Mouse (Mus musculus): Measurements from ENCODE around the gene Ntm. TPM values are rescaled to one million over a fixed set of nuclear protein-coding genes. Genes with fewer than 3 reads are reported as not detected.

The Ntm gene
- total and polyA plus RNA-seq, 3 experiments = not detected

GRCm38 (mm10) chr9:29496002-29496401 is 466.9 kb downstream of the Ntm start:
- Histone ChIP-seq H3K9me3 (replicated peaks; ENCODE audit: insufficient read depth, low read length) (no peaks in the 10 kb centered on the region), H3K27ac (ENCODE audit: control insufficient read depth, low read depth, low read length) (no peak overlapping the region), H3K4me3 (ENCODE audit: control insufficient read depth in 1 of 2, insufficient read depth in 1 of 2, low read depth in 2 of 2, low read length in 2 of 2) (no peak overlapping the region), H3K27me3 (ENCODE audit: control insufficient read depth in 1 of 2, insufficient read depth in 2 of 2, low read length in 2 of 2) (no peaks in the 10 kb centered on the region), H3K36me3 (ENCODE audit: control insufficient read depth in 1 of 2, insufficient read depth in 2 of 2, low read length in 2 of 2) (no peaks in the 10 kb centered on the region), H3K9ac (ENCODE audit: control insufficient read depth, low read depth, low read length, poor library complexity, severe bottlenecking) (no peak overlapping the region), H3K79me2 (ENCODE audit: control insufficient read depth, insufficient read depth, low read length, poor library complexity) (no peaks in the 10 kb centered on the region), H3K4me1 (ENCODE audit: control insufficient read depth in 1 of 2, insufficient read depth in 2 of 2, low read length in 2 of 2) (no peaks in the 10 kb centered on the region)
- TF ChIP-seq GABPA (IDR thresholded peaks at IDR 0.05; ENCODE audit: low read depth, low read length) (no peak), TAL1 (IDR thresholded peaks at IDR 0.05; ENCODE audit: low read length) (no peak), CHD1 (IDR thresholded peaks at IDR 0.05; ENCODE audit: low read depth, low read length) (no peak), SMC3 (IDR thresholded peaks at IDR 0.05; ENCODE audit: low read depth, low read length) (no peak), ZMIZ1 (IDR thresholded peaks at IDR 0.05; ENCODE audit: low read depth, low read length) (no peak), CHD2 (IDR thresholded peaks at IDR 0.05; ENCODE audit: low read length) (no peak), MYC (IDR thresholded peaks at IDR 0.05; ENCODE audit: low read depth, low read length) (no peak), JUND (IDR thresholded peaks at IDR 0.05; ENCODE audit: low read depth, low read length) (no peak), ZNF384 (IDR thresholded peaks at IDR 0.05; ENCODE audit: low read depth, low read length) (no peak), KAT2A (conservative IDR thresholded peaks at IDR 0.05; ENCODE audit: low read depth, low read length) (no peak), MYB (IDR thresholded peaks at IDR 0.05; ENCODE audit: low read depth, low read length) (no peak), SIN3A (IDR thresholded peaks at IDR 0.05; ENCODE audit: low read length) (no peak), NELFE (IDR thresholded peaks at IDR 0.05; ENCODE audit: low read depth, low read length) (no peak), MAFK (IDR thresholded peaks at IDR 0.05; ENCODE audit: borderline replicate concordance, low read depth, low read length) (no peak), USF2 (IDR thresholded peaks at IDR 0.05; ENCODE audit: borderline replicate concordance in 1 of 2, insufficient read depth in 1 of 2, low read depth in 1 of 2, low read length in 2 of 2) (no peak), ETS1 (IDR thresholded peaks at IDR 0.05; ENCODE audit: low read depth, low read length) (no peak), POLR2AphosphoS2 (IDR thresholded peaks at IDR 0.05; ENCODE audit: low read length) (no peak), BHLHE40 (IDR thresholded peaks at IDR 0.05; ENCODE audit: borderline replicate concordance, low read depth, low read length) (no peak), MXI1 (IDR thresholded peaks at IDR 0.05; ENCODE audit: low read depth, low read length) (no peak)
- no peak for DNase-seq (ENCODE audit: low read depth, low spot score)

- H3K4me1 ChIP-seq (ENCODE audit: control insufficient read depth in 1 of 2, insufficient read depth in 2 of 2, low read length in 2 of 2) = no peaks in the 10 kb centered on the region
- H3K79me2 ChIP-seq (ENCODE audit: control insufficient read depth, insufficient read depth, low read length, poor library complexity) = no peaks in the 10 kb centered on the region
- TF ChIP-seq MAZ (IDR thresholded peaks at IDR 0.05; ENCODE audit: low read depth, low read length) (no peak), TBP (IDR thresholded peaks at IDR 0.05; ENCODE audit: low read depth, low read length) (no peak), MYC (IDR thresholded peaks at IDR 0.05; ENCODE audit: low read depth, low read length) (no peak), CHD2 (IDR thresholded peaks at IDR 0.05; ENCODE audit: low read length) (no peak), BHLHE40 (IDR thresholded peaks at IDR 0.05; ENCODE audit: borderline replicate concordance, low read depth, low read length) (no peak), ELF1 (IDR thresholded peaks at IDR 0.05; ENCODE audit: low read depth, low read length) (no peak), MAFK (IDR thresholded peaks at IDR 0.05; ENCODE audit: borderline replicate concordance, low read depth, low read length) (no peak), MXI1 (IDR thresholded peaks at IDR 0.05; ENCODE audit: low read depth, low read length) (no peak), EP300 (IDR thresholded peaks at IDR 0.05; ENCODE audit: low read depth in 1 of 2, low read length in 2 of 2) (no peak), ETS1 (IDR thresholded peaks at IDR 0.05; ENCODE audit: low read depth, low read length) (no peak), E2F4 (IDR thresholded peaks at IDR 0.05; ENCODE audit: borderline replicate concordance, low read depth, low read length) (no peak), POLR2A (IDR thresholded peaks at IDR 0.05; ENCODE audit: control insufficient read depth in 1 of 2, insufficient read depth in 1 of 2, low read depth in 1 of 2, low read length in 2 of 2, poor library complexity in 1 of 2) (no peak), RAD21 (IDR thresholded peaks at IDR 0.05; ENCODE audit: low read depth, low read length) (no peak), MAX (IDR thresholded peaks at IDR 0.05; ENCODE audit: low read length) (no peak), UBTF (IDR thresholded peaks at IDR 0.05; ENCODE audit: borderline replicate concordance, insufficient read depth, low read depth, low read length) (no peak)
- H3K27ac ChIP-seq (ENCODE audit: control insufficient read depth, low read depth, low read length) = no peak overlapping the region
- H3K36me3 ChIP-seq (ENCODE audit: control insufficient read depth in 1 of 2, insufficient read depth in 2 of 2, low read length in 2 of 2) = no peaks in the 10 kb centered on the region
- H3K4me3 ChIP-seq (ENCODE audit: control insufficient read depth in 1 of 2, insufficient read depth in 1 of 2, low read depth in 2 of 2, low read length in 2 of 2) = no peak overlapping the region
- H3K27me3 ChIP-seq (ENCODE audit: control insufficient read depth in 1 of 2, insufficient read depth in 2 of 2, low read length in 2 of 2) = no peaks in the 10 kb centered on the region
- H3K9ac ChIP-seq (ENCODE audit: control insufficient read depth, low read depth, low read length, poor library complexity, severe bottlenecking) = no peak overlapping the region
- DNase-seq (ENCODE audit: low read depth, low spot score) = no peak
- H3K9me3 ChIP-seq (replicated peaks; ENCODE audit: insufficient read depth, low read length) = no peaks in the 10 kb centered on the region
Measured at GRCm38 (mm10) chr9:29482272-29482671, 480.7 kb downstream of the Ntm start.

Data from MEL (cell line).